Mouse (Mus musculus) embryonic facial prominence, embryonic 10.5 days (tissue): ENCODE data around the gene Pth. TPM values are rescaled to one million over a fixed set of nuclear protein-coding genes. Genes with fewer than 3 reads are reported as not detected.

Experiments
- DNase-seq: peaks from one replicate; pipeline ENCODE4 v3.0.0-alpha.2; 2017; ENCODE audit warnings: low spot score
- H3K27ac ChIP-seq: fragments of 300-500 bp; sonication (generic); replicated peaks from 2 replicates; pipeline ENCODE4 v1.5.1; 2016; ENCODE audit warnings: mild to moderate bottlenecking
- H3K27me3 ChIP-seq: fragments of 300-500 bp; sonication (generic); replicated peaks from 2 replicates; pipeline ENCODE4 v1.6.1; 2016; ENCODE audit warnings: low read depth, mild to moderate bottlenecking; ENCODE audit not compliant: poor library complexity, severe bottlenecking
- H3K36me3 ChIP-seq: fragments of 300-500 bp; sonication (generic); replicated peaks from 2 replicates; pipeline ENCODE4 v1.6.1; 2016; ENCODE audit warnings: mild to moderate bottlenecking, moderate library complexity
- H3K4me1 ChIP-seq: fragments of 300-500 bp; sonication (generic); 2 replicates; pipeline ENCODE4 v1.6.1; 2016
- H3K4me3 ChIP-seq: fragments of 300-500 bp; sonication (generic); 2 replicates; pipeline ENCODE4 v1.5.1; 2016; ENCODE audit warnings: mild to moderate bottlenecking, moderate library complexity
- H3K9me3 ChIP-seq: fragments of 300-500 bp; sonication (generic); 2 replicates; pipeline ENCODE4 v1.6.1; 2016; ENCODE audit warnings: mild to moderate bottlenecking
- WGBS: fragments of 180-500 bp; shearing (Covaris S2); methylation state at CpG from one replicate; pipeline ENCODE4 v1.1.7; 2016; 5-methylcytosine and 5-hydroxymethylcytosine counted together
- polyA plus RNA-seq: library from polyadenylated mRNA; unstranded; fragments of >200 nt; fragmentation: Nextera tagmentation; extraction: Ambion mirVana; gene quantifications from 2 replicates; pipeline ENCODE4 v1.2.1, GENCODE M21; 2016

Pth gene
- not detected in 2 replicates for polyA plus RNA-seq

DNA sequence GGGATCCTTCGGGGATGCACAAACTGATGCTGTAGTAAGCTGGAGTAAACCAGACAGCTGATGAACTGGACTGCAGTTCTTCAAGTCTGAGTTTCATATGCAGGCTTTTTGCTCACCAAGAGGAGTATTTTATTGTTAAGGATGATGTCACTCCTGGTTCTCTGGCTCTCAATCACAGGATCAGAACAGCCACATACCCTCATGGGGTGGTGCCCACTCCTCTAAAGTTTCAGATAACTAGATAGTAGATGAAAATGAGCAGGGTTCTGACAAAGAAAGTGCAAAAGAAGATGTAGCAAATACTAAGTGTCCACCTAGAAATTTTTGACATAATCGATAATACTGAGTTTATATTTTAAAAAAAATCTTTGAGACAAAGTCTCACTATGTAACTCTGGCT, at the start of gene Pth:
Gene Pth (minus strand): TSS at position 101 of the 400 bp plus-strand sequence.
- H3K27me3 ChIP-seq = no peaks in the 10 kb centered on the region
- 86% methylated on average over 2 of the region's 2 CpGs for WGBS
- no peak within 1 kb of the TSS for H3K4me3 ChIP-seq
- no peak within 1 kb of the TSS for H3K27ac ChIP-seq
- H3K9me3 ChIP-seq = no peaks in the 10 kb centered on the region
- DNase-seq = no peak
- H3K36me3 ChIP-seq = no peaks in the 10 kb centered on the region
- H3K4me1 ChIP-seq = no peaks in the 10 kb centered on the region

DNA sequence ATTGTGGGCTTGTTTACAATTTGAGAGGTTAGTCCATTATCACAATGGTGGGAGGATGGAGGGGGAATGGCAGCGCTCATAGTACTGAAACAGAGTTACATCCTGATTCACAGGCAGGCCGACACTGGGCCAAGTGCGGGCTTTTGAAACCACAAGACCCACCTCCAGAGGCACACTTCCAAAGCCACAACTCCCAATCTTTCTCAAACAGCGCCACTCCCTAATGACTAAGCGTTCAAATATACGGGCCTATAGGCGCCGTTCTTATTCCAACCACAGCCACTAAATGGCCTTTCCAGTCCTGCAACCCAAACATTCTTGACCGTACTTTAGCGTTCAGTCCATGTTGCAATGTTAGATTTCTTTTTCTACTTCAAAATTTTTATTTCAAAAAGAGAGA, 47.9 kb upstream of the Pth start:
- no peaks in the 10 kb centered on the region for H3K4me1 ChIP-seq
- no peaks in the 10 kb centered on the region for H3K27me3 ChIP-seq
- H3K9me3 ChIP-seq = 0 out of 2 replicates have a peak, but pooled peaks cover 5% of the 10 kb centered on the region
- no peaks in the 10 kb centered on the region for H3K36me3 ChIP-seq
- 88% methylated on average over 10 of the region's 10 CpGs for WGBS
- DNase-seq = no peak
- no peak overlapping the region for H3K4me3 ChIP-seq
- H3K27ac ChIP-seq = no peak overlapping the region

DNA sequence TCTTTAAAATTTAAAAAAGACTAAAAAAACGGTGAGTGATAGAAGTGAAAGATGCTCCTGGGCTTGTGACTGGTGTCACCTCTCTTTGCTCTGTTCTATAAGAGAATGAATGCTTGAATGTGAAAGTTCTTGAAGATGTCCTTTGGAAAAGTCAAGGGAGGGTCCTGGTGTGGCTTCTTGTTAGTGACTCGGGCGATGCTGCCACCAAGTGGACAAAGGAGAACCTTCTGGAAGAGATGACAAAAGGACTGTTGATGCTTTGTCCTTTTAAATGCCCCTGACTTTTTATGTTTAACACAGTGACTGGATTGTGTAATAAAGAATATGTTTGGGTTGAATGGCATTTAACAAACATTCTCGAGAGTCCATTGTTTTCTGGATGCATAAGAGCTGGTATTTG, 45.9 kb upstream of the Pth start:
- WGBS = 23% methylated on average over 4 of the region's 4 CpGs
- no peak overlapping the region for H3K27ac ChIP-seq

DNA sequence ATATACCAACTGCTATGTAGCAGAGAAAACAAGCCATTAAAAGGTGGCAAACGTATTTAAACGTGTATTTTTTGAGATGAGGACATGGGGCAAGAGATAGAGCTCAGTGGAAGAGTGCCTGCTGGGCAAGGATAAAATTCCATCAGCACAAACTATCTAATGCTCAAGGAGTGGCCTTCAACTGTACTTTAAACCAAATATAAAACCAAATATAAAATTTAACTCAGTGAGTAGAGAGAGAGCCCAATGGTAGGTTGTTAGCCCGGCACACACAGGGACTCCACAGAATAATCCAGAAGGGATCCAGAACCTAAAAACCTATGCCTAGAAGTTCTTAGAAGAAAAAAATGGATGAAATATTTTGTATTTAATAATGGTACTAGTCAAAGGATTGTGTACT, 45.1 kb upstream of the Pth start:
- Histone ChIP-seq H3K9me3 (no peaks in the 10 kb centered on the region), H3K36me3 (no peaks in the 10 kb centered on the region), H3K4me3 (no peak overlapping the region), H3K27me3 (no peaks in the 10 kb centered on the region), H3K4me1 (no peaks in the 10 kb centered on the region), H3K27ac (no peak overlapping the region)
- WGBS = 88% methylated on average over 3 of the region's 3 CpGs
- DNase-seq = no peak

More for the DNA sequence above, 45.9 kb upstream of the Pth start:
- H3K9me3 ChIP-seq = no peaks in the 10 kb centered on the region
- no peak overlapping the region for H3K4me3 ChIP-seq
- no peaks in the 10 kb centered on the region for H3K36me3 ChIP-seq
- peak; percentile 45 for DNase-seq
- no peaks in the 10 kb centered on the region for H3K27me3 ChIP-seq
- no peaks in the 10 kb centered on the region for H3K4me1 ChIP-seq

DNA sequence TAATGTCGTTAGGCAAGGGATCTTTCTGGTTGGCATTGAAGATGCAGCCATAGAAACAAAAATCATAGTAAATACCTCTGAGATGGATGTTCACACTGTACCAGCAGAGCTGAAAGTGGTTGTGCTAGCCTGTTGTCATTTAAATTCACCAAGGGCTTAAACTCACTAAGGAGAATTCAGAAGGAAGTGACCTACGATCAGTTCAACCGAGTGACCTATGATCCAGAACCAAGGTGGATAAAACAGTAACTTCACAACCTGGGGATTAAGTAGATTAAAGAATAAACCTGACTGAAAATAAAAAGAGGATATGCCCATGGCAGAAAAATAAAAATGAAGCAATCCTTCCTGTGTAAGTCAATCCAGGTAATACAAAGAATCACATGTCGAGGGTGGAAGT, 44.5 kb upstream of the Pth start:
- H3K9me3 ChIP-seq = no peaks in the 10 kb centered on the region
- H3K27me3 ChIP-seq = no peaks in the 10 kb centered on the region
- no peak overlapping the region for H3K4me3 ChIP-seq
- no peaks in the 10 kb centered on the region for H3K4me1 ChIP-seq
- H3K36me3 ChIP-seq = no peaks in the 10 kb centered on the region
- WGBS = 85% methylated on average over 4 of the region's 4 CpGs
- H3K27ac ChIP-seq = no peak overlapping the region
- DNase-seq = no peak

DNA sequence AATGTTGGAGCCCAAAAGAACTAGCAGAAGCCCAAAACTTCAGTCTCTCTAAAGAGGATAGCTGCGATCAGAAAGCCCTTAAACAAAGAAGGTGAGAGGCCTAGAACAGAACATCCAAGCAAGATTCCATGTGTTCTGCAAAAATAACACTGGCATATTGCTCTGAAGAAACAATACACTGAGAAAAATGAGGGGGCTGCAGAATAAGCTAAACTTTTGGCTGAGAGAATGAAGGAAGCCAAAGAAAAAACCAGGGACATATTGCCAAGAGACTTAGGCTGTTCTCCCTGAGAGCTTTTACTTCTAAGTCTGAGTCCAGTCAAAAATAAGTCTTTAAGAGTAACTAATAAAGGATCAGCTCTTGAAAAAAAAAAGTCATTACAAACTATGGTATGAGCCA, 32.4 kb upstream of the Pth start:
- Histone ChIP-seq H3K27ac (no peak overlapping the region), H3K9me3 (no peaks in the 10 kb centered on the region), H3K4me1 (peaks cover 8% of the 10 kb centered on the region), H3K4me3 (no peak overlapping the region), H3K27me3 (no peaks in the 10 kb centered on the region), H3K36me3 (no peaks in the 10 kb centered on the region)
- 93% methylated on average over 1 of the region's 1 CpGs for WGBS
- no peak for DNase-seq

DNA sequence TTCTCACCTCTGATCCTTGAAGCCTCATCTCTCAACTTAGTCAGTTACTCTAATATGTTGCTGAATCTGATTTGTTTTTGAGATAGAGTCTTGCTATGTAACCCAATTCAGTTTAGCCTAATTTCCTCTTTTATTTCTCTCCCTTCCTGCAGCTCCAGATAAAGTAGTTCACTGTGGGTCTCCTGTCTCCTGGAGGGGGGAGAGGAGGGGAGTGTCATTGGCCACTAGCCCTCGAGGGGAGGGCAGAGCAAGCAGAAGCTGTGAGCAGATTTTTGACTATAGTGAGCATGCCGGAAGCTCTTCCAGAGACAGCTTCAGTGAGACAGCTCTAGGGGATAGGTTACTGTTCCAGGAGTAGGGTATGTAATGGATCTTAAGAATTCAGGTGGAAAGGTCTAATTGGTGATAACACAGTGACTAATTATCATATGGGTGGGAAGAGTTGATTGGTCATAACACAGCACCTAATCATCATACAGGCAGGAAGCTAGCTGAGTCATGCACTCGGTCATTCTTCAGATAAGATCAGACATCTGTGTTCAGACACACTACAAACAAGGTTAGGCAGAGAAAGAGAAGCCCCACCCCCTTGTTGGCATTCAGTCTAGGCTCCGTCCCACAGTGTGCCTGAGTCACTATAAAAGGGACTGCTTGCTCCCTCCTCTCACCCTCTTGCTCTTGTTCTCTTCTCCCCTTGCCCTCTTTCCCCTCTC, 30.9 kb upstream of the Pth start:
- H3K27me3 ChIP-seq = no peaks in the 10 kb centered on the region
- WGBS = 39% methylated on average over 4 of the region's 4 CpGs
- H3K4me1 ChIP-seq = peaks cover 8% of the 10 kb centered on the region
- H3K4me3 ChIP-seq = no peak overlapping the region
- no peak overlapping the region for H3K27ac ChIP-seq
- no peaks in the 10 kb centered on the region for H3K9me3 ChIP-seq
- H3K36me3 ChIP-seq = no peaks in the 10 kb centered on the region
- no peak for DNase-seq

DNA sequence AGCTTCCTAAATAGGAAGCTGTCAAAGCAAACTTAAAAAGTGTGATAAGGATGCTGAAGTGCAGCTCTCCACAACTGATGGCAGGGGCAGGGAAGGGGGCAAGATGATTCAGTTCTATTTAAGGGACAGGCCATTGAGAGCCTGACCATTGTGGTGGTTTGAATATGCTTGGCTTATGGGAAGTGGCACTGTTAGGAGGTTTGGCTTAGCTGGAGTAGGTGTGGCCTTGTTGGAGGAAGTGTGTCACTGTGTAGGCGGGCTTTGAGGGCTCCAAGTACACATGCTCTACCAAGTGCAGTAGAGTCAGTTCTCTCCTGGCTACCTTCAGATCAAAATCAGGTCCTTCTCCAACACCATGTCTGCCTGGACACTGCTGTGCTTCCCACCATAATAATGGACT, 28.2 kb upstream of the Pth start:
- peaks cover 8% of the 10 kb centered on the region for H3K4me1 ChIP-seq
- no peaks in the 10 kb centered on the region for H3K9me3 ChIP-seq
- no peak for DNase-seq
- no peaks in the 10 kb centered on the region for H3K27me3 ChIP-seq
- H3K27ac ChIP-seq = no peak overlapping the region
- H3K36me3 ChIP-seq = no peaks in the 10 kb centered on the region
- no peak overlapping the region for H3K4me3 ChIP-seq
- WGBS = 87% methylated on average over 1 of the region's 1 CpGs

DNA sequence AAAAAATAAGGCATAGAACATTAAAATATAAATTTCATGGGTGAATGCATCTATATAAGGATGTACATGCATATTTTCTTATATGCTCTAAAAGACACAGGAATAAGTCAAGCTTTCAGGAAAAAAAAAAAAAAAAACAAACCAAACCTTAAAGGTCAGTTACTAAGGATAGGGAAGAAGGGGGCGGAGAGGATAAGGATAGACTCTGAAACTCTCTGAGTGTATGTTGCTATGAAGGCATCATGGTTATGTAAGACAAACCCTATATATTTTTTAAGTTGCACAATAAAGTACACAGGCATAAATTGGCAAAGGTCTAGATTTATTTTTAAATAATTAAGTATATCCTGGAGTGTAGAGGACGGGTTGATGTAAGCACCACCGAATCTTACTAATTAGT, 26.9 kb upstream of the Pth start:
- Histone ChIP-seq H3K27me3 (no peaks in the 10 kb centered on the region), H3K9me3 (no peaks in the 10 kb centered on the region), H3K27ac (no peak overlapping the region), H3K4me1 (peaks cover 8% of the 10 kb centered on the region), H3K4me3 (no peak overlapping the region), H3K36me3 (no peaks in the 10 kb centered on the region)
- WGBS = 89% methylated on average over 3 of the region's 3 CpGs
- DNase-seq = no peak

DNA sequence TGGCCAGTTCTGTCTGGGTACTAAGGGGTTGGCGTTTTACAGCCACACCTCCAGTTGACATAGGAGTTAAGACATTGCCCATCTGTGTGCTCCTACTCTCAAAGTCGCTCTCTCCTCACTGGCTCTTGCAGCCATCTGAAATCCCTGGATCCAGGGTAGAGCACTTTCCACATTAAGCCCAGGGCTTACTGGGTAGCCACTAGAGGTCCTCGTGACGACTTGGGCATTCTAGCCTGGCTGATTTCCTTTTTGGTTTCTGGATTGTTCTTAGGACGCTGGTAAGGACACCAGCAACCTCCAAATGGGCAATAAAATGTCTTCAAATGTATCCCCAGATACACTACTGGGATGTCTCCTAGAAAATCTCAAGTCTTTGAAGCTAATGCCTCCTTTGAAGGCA, 20.3 kb upstream of the Pth start:
- Histone ChIP-seq H3K4me1 (no peaks in the 10 kb centered on the region), H3K36me3 (no peaks in the 10 kb centered on the region), H3K27me3 (no peaks in the 10 kb centered on the region), H3K4me3 (no peak overlapping the region), H3K9me3 (no peaks in the 10 kb centered on the region), H3K27ac (no peak overlapping the region)
- 52% methylated on average over 5 of the region's 5 CpGs for WGBS
- no peak for DNase-seq

DNA sequence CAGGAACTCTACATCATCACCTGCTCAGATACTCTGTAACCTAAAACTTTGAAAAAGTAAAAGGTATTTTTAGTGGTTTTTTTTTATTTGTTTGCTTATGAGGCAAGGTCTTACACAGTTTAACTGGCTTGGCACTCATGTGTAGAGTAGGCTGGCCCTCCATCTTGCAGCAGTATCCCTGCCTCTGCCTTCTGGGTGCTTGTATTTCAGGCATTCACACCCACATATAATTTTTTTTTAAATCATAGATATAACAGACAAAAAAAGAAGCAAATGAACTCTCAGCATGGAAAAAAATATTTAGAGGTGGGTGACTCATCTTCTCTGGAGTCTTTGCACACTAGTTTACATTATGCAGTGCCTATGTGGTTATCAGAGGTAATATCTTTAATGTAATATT, 9.7 kb upstream of the Pth start:
- Histone ChIP-seq H3K4me1 (no peaks in the 10 kb centered on the region), H3K4me3 (no peak overlapping the region), H3K9me3 (no peaks in the 10 kb centered on the region), H3K27me3 (no peaks in the 10 kb centered on the region), H3K36me3 (no peaks in the 10 kb centered on the region), H3K27ac (no peak overlapping the region)
- no peak for DNase-seq

DNA sequence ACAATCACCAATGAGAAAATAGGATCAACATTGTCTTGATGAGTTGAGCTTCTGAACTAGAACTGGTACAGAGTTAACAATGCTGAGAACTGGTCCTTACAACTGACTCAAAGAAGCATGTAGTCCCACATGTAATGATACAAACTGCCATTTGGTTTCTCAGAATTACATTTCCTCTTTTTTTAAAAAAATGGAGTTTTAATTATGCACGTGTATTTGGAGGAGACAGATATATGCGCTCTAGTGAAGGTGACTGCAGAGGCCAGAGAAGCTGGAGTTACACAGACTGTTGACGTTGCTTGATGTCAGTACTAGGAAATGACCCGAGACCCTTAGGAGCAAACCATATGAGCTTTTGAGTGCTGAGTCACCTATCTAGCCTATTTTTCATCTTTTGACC, 8.3 kb upstream of the Pth start:
- 89% methylated on average over 4 of the region's 4 CpGs for WGBS
- Histone ChIP-seq H3K36me3 (no peaks in the 10 kb centered on the region), H3K27ac (no peak overlapping the region), H3K4me1 (no peaks in the 10 kb centered on the region), H3K4me3 (no peak overlapping the region), H3K27me3 (no peaks in the 10 kb centered on the region), H3K9me3 (no peaks in the 10 kb centered on the region)
- no peak for DNase-seq

DNA sequence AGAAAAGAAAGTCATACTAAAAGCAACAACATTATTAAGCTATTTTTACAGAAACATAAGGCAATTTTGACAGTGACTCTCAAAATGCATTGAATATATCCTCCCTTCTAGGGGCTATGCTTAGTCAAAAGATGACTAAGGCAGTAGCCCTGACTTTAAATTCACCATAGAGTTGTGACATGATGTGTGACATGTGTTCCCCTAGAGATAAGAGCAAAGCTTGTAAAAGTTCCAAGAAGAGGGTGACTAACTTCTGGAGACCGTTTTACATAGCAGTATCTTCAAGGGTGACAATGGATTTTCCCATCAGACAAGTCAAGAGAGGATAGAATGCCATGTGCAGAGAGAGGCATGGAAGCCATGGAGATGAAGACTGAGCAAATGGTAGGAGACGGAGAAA, 3.2 kb upstream of the Pth start:
- Histone ChIP-seq H3K27me3 (no peaks in the 10 kb centered on the region), H3K27ac (no peak overlapping the region)
- WGBS = 88% methylated on average over 2 of the region's 2 CpGs

More for the DNA sequence above, 3.2 kb upstream of the Pth start:
- H3K4me1 ChIP-seq = no peaks in the 10 kb centered on the region
- no peaks in the 10 kb centered on the region for H3K36me3 ChIP-seq
- H3K9me3 ChIP-seq = no peaks in the 10 kb centered on the region
- H3K4me3 ChIP-seq = no peak overlapping the region
- DNase-seq = no peak
